Mouse (Mus musculus) spleen, adult 18-20 months (tissue): ENCODE measurements around the gene Rhox2f.
"Not testable (repeated sequence)": the region's sequence is repeated elsewhere in the genome, so short reads cannot be mapped to it uniquely, and the experiment has no call there.

ENCODE experiments used
- DNase-seq, 2 experiments: peaks; one replicate each; pipeline ENCODE4 v3.0.0; 2022; ENCODE audit warnings: mixed read lengths in 2 of 2

Rhox2f gene

DNA sequence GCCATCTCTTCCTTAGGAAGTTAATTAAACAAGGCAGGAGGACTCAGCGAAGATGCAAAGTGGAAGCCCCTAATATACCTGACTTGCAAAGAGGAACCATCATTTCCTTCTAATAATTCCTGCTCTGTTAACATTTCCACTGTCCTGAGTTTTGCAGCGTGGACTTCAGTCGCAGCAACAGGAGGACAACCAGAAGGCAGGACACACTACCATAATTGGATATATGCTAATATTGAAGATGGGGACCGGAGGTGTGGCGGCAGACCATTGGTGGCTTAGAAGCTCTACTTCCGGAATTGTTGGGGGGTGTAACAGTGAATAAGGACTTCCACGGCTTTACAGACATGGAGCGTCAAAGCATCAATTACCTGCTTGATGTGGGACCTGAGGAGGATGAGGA, at the start of gene Rhox2f:
Rhox2f (plus strand) TSS at position 301 of the 400 bp plus-strand sequence.
- DNase-seq: not testable (repeated sequence)

DNA sequence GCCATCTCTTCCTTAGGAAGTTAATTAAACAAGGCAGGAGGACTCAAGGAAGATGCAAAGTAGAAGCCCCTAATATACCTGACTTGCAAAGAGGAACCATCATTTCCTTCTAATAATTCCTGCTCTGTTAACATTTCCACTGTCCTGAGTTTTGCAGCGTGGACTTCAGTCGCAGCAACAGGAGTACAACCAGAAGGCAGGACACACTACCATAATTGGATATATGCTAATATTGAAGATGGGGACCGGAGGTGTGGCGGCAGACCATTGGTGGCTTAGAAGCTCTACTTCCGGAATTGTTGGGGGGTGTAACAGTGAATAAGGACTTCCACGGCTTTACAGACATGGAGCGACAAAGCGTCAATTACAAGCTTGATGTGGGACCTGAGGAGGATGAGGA, 41.1 kb upstream of the Rhox2f start, which contains the start of gene Rhox2e:
Rhox2e (plus strand) TSS at position 301 of the 400 bp plus-strand sequence.
- DNase-seq: not testable (repeated sequence)

DNA sequence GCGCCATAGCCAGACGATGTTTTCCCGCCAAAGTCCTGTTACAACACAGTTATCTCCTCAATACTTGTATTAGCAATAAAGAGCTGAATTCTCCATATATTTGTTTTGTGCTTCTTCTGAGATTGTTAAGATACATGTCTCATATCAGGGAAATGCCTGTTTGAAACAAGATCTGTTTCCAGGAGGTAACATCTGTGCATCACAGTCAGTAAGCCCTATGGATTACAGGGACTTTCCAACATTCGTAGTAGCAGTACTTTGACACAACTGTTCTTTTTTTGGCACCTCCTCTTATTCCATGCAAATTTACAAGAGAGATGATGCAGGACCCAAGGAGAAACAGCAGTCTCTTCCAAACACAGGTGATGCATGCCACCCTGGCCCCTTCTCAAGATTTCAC, 29.5 kb upstream of the Rhox2f start, which contains the start of gene Rhox3e:
Rhox3e (plus strand) TSS at position 301 of the 400 bp plus-strand sequence.
- DNase-seq: not testable (repeated sequence)

DNA sequence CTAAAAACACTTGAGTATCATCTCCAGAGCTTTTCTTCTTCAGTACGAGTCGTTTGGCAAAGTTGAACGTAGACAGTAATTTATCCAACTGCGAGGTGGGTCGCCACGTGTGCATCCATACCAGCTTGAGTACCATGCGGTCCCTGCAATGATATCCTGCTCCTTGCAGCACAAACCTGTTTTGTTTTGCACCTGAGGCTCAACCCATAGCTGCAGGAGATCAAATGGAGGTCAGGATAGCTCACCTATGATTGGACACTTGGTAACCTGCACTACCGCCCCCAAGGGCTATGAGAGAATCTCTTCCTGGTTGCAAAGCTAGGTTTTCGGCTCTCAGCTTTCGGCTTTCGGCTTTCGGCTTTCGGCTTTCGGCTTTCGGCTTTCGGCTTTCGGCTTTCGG, 14.1 kb upstream of the Rhox2f start, which contains the start of gene Rhox4e:
Rhox4e (plus strand) TSS at position 301 of the 400 bp plus-strand sequence.
- not testable (repeated sequence) for DNase-seq

DNA sequence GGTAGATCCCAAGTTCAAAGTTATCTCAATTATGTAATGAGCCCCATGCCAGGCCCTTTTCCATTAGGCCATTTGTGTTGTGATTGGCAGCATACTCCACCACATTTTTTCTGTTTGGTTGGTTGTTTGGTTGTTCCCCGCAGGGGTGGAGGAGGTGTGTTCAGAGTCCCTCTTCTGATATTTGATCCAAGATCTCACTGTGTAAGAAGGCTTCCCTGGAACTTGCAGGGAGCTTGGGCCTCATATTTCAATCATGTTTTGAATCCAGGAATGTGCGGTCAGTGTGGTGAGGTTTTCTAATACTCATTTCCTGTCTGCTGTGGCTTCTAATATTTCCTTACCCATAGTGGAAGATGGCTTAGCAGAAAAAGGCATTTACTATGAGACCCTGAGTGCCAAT, 1.4 kb downstream of the Rhox2f start:
- DNase-seq: not testable (repeated sequence)

DNA sequence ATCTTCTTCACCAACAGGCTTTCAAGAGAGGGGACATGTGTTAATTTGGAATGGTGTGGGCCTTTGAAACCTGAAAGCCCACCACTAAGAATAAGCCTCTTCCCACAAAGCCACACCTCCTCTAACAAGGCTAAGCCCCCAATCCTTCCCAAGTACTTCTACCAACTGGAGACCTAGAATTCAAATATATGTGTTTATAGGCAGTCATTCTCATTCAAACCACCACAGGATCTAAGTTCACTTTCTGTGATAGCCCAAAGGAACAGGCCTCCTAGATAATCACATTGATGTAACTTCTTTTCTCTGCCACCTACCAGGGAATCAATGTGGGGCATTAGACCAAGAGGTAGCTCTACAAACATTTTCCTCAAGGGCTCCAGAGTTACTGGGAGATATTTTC, 9.5 kb downstream of the Rhox2f start, which contains the start of gene Rhox3f:
Rhox3f (plus strand) TSS at position 301 of the 400 bp plus-strand sequence.
- DNase-seq: not testable (repeated sequence)

DNA sequence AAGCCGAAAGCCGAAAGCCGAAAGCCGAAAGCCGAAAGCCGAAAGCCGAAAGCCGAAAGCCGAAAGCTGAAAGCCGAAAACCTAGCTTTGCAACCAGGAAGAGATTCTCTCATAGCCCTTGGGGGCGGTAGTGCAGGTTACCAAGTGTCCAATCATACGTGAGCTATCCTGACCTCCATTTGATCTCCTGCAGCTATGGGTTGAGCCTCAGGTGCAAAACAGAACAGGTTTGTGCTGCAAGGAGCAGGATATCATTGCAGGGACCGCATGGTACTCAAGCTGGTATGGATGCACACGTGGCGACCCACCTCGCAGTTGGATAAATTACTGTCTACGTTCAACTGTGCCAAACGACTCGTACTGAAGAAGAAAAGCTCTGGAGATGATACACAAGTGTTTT, 36.4 kb downstream of the Rhox2f start, which contains the start of gene Rhox4f:
Rhox4f (minus strand) TSS at position 101 of the 400 bp plus-strand sequence.
- DNase-seq: not testable (repeated sequence)
